Mouse (Mus musculus) c-Kit-positive CD71-negative TER-119-negative erythroid progenitor cells, embryonic 14.5 days (primary cell): ENCODE results near the gene Rsph1.
"Not testable (repeated sequence)": the region's sequence is repeated elsewhere in the genome, so short reads cannot be mapped to it uniquely, and the experiment has no call there.

Source experiments
- DNase-seq: peaks from one replicate; pipeline ENCODE4 v3.0.0-alpha.2; 2013; ENCODE audit warnings: low read depth

The Rsph1 gene

GRCm38 (mm10) chr17:31277931-31278330, 748 bp upstream of the Rsph1 start:
- DNase-seq, result no peak

DNA sequence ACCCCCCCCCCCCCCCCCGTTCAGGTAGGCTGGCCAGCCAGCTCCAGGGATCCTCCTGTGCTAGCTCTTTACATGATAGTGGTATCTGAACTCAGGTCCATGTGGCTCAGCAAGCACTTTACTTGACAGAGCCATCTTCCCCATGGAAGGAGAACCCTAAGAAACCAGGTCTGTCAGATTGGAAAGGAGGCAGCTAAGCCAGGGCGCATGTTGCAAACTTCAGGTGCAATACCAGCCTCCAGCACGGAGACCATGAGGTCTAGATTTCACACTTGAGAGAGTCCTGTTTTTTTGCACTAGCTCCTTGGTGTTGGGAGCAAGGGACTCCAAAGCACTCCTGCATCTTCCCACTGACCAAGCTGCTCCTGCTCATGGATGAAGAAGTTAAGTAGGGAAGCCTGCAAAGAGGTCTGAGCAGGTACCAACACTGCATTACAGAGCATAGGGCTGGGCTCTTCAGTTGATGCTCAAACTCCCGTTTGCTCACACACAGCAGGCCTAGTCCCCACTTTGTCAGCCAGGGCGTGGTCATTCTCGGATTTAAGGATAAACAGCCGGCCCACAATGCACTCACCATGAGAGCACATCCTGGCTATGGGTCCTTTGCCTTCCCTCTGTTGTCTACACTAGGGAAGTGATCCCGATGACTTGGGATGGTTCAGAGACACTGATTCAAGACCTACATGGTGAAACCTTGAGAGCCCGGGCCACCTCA, 819 bp downstream of the Rsph1 start:
- DNase-seq, result no peak

DNA sequence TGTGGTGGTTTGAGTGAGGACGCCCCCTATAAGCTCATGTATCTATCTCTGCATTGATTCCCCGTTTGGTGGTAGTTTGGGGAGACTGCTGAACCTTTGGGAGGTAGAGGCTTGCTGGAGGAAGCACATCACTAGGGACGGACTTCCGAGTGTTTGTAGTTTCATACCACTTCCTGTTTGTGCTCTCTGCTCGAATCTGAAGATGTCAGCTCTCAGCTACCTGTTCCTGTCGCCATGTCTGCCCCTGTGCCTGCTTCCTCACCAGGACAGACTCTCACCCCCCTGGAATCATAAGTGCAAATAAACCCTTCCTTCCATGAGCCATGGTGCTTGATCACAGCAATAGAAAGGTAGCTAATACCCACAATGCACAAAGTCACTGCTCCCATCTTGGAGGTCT, 2.0 kb downstream of the Rsph1 start:
- DNase-seq, result no peak

DNA sequence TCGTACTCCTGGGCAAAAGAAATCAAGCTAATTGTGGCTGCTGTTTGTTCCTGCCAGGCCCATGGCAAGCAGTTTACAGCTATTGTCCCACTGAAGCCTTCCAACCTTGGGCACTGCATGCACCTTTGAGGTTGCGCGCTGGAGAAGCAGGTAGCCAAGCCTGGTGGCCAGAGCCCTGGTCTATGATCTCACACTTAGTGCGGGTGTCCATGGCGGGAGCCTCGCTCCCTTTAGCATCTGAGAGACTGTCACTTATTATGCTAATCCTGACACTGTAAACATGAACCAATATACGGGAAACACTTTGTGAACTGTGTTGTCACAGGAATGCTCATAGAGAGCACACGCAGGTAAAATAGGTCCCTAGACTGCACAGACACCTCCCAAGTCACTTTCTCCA, 3.6 kb downstream of the Rsph1 start:
- no peak for DNase-seq

- no peak for DNase-seq
These were observed 4.6 kb downstream of the Rsph1 start for GRCm38 (mm10) chr17:31272416-31273165.

GRCm38 (mm10) chr17:31271136-31271851, 5.9 kb downstream of the Rsph1 start:
- DNase-seq, result no peak

- not testable (repeated sequence) for DNase-seq
These were observed 6.4 kb downstream of the Rsph1 start for GRCm38 (mm10) chr17:31270736-31271135.

- no peak for DNase-seq
These were observed 6.9 kb downstream of the Rsph1 start for GRCm38 (mm10) chr17:31270246-31270645.

DNA sequence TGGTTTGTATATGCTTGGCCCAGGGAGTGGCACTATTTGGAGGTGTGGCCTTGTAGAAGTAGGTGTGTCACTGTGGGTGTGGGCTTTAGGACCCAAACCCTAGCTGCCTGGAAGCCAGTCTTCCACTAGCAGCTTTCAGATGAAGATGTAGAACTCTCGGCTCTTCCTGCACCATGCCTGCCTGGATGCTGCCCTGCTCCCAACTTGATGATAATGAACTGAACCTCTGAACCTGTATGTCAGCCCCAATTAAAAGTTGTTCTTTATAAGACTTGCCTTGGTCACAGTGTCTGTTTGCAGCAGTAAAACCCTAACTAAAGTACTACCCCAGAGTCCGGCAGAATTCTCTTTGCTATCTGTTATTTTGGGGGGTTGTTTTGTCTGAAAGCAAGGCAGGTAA, 7.4 kb downstream of the Rsph1 start:
- DNase-seq, result no peak

- DNase-seq, result no peak
These were observed 9.2 kb downstream of the Rsph1 start for GRCm38 (mm10) chr17:31268016-31268415.

DNA sequence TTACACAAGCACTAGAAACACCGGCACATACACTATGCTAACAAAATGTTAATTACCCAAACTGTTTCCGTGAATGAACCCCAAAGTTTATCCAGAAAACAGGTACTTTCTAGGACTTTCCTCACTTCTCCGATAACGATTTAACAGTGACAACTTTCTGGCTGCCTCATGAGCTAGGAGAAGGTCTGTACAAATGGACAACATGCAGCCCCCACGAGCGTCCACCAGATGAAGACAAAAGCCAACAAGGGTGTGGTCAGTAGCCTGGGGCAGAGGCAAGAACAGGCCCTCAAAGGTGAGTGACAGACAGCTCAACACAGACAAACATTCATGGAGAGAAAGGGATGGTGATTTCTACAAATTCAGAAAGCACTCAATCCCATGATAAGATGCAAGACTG, 9.6 kb downstream of the Rsph1 start:
- DNase-seq, result no peak

DNA sequence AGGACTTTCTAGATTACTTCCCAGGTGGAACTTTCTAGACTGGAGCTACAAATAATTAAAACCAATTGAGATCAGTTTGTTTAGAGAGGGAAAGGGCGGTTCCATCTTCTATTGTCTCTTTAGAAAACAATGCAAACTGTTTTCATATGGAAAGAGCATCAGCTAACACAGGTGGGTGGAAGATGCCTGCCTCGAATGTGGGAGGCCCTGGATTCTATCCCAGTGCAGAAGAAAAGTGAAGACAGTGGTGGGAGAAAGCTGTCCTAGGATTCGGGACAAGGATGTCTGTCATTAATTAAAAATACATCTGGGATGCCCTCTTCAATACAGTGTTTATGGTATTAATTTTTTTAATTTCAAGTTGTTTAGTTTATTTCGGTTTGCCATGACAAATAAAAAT, 10.0 kb downstream of the Rsph1 start:
- no peak for DNase-seq

DNA sequence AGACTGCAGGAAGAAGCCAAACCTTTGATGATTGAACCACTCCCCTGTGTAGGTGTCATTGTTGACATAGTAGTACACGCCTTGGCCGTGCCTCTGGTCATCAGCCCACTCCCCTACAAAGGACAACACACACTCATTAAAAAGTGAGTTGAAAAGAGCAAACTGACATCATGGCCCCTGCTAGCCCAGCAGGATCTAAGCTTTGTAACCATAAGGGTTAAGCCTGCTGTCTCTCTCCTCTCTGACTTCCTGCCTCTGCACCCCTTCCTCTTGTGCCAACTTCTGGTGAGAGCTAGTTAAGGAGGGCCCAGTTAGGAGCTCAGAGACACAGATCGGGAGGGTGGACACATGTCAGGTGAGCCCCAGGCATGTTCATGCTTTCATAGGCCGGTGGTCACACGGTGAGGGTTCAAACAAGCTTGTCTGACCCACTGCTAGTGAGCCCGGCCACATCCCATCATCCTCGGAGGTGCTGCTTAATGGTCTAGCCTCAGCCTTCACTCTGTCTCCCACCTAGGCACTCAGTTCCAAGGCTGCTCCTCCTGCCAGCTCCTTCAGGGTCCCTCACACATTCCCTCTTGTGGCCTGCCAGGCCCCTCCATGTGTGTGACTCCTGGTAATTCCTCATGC, 10.7 kb downstream of the Rsph1 start:
- no peak for DNase-seq

DNA sequence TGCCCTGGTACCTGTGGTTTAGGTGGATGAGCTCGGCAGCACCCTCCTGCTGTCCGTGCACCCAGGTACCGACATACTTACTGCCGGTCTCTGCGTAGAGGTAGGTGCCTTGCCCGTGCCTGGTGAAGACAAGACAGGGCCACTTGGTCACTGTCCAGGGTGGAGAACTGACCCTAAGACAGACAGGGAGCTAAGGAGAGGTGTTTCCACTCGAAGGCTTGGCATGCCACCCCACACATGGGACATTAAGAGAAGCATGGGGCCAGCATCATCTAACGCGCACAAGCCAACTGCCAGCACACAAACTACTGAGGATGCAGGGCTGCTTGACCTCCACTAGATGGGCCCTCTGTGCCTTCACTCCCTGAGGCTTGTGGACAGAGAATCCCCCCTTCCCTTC, 11.4 kb downstream of the Rsph1 start:
- no peak for DNase-seq

GRCm38 (mm10) chr17:31265171-31265572, 12.0 kb downstream of the Rsph1 start:
- DNase-seq, result no peak

DNA sequence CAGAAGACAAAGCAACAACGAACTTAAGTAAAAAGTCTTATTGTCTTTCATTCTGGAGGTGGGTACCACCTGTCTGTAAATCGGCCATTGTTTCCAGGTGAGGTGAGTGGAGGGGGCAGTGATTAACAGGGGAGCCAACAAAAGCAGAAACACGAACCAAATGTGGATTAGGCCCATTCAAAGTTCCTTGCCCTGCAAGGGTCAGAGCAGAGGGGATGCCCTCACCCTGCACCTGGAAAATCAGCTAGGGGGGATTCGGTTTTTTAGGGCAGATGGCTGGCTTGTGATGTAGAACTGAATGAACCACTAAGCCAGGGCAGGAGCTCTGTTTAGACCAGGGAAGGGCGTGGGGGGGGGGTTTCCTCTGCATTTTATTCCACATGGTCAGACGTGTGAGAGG, 12.8 kb downstream of the Rsph1 start:
- no peak for DNase-seq

- no peak for DNase-seq
These were observed 13.4 kb downstream of the Rsph1 start for GRCm38 (mm10) chr17:31263770-31264169.

DNA sequence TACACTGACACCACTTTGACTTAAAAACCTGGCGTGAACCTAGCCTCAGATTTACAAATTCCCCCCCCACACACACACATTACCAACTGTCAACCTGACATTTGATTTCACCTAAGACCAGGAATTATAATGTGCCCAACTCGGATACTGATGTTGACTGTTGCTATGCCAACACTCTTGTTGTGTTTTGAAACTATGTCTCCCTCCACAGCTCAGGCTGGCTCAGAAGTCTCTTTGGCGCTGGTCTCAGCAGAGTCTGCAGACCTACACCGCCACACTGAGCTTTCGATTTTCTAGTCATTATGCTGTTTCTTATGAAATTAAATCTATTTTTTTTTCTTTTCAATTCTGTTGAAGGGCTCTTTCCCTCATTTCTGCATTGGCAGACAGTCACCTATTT, 14.5 kb downstream of the Rsph1 start:
- DNase-seq, result no peak

- no peak for DNase-seq
These were observed 15.8 kb downstream of the Rsph1 start for GRCm38 (mm10) chr17:31261352-31261751.

- no peak for DNase-seq
These were observed 16.8 kb downstream of the Rsph1 start for GRCm38 (mm10) chr17:31260430-31260829.

DNA sequence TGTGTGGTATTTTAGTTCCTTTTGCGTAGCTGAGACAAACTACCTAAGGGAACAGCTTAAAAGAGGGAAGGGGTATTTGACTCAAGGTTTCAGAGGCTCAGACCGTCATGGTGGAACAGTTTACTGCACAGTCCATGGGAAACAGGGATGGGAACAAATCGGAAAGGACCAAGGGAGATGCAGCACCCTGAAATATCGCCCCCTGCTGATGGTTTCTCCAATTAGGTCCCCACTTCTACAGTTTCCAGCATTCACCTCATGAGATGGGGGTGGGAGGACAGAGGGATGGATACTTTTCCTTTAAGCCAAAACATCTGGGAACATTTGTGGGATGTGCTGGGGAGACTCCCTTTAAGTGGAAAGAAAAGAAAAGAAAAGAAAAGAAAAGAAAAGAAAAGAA, 17.4 kb downstream of the Rsph1 start:
- DNase-seq, result no peak

DNA sequence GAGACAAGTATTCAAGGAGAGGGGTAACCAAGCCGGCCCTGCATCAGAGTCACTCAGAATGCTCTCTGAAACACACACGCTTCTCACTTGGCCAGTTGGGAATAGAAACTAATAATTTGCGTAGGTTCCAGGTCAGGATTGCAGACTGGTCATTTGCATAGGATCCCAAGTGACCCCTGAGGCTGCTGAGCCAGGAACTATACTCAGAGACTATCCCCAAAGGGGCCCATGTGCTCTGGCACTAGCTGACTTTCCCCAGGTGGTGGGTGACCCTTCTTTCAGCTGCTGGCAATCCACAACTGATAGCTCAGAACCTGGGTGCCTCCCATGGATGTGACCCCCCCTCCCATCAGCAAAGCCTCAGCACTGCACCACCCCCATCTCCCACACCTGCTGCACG, 18.0 kb downstream of the Rsph1 start:
- DNase-seq, result no peak
